Mouse (Mus musculus) gonadal fat pad, adult 2 months (tissue): ENCODE measurements around the gene Fbxw11. TPM values are rescaled to one million over a fixed set of nuclear protein-coding genes. Genes with fewer than 3 reads are reported as not detected.

Experiments
- DNase-seq: peaks from one replicate; pipeline ENCODE4 v3.0.0-alpha.2; 2012; ENCODE audit warnings: low read depth
- polyA plus RNA-seq: library from polyadenylated mRNA; depleted of rRNA; stranded (reverse); fragments of >200 nt; gene quantifications from 2 replicates; pipeline ENCODE4 v1.2.3, GENCODE M21; 2012; rRNA removed

Gene Fbxw11
- polyA plus RNA-seq, 1 experiment = 57.2 TPM

GRCm38 (mm10) chr11:32751863-32752594, 109.5 kb downstream of the Fbxw11 start:
- DNase-seq = no peak

GRCm38 (mm10) chr11:32752595-32752885, 110.0 kb downstream of the Fbxw11 start:
- DNase-seq = no peak

- DNase-seq = no peak
Measured at GRCm38 (mm10) chr11:32753358-32753757, 110.8 kb downstream of the Fbxw11 start.

GRCm38 (mm10) chr11:32762773-32763172, 120.2 kb downstream of the Fbxw11 start:
- DNase-seq = peak; percentile 37

GRCm38 (mm10) chr11:32767496-32768230, 125.1 kb downstream of the Fbxw11 start:
- DNase-seq = no peak

GRCm38 (mm10) chr11:32768642-32769343, 126.3 kb downstream of the Fbxw11 start:
- no peak for DNase-seq

GRCm38 (mm10) chr11:32780747-32781536, 138.4 kb downstream of the Fbxw11 start:
- no peak for DNase-seq

GRCm38 (mm10) chr11:32781633-32782404, 139.3 kb downstream of the Fbxw11 start:
- no peak for DNase-seq

- no peak for DNase-seq
Measured at GRCm38 (mm10) chr11:32782724-32783123, 140.2 kb downstream of the Fbxw11 start.

- peak; percentile 83 for DNase-seq
Measured at GRCm38 (mm10) chr11:32785591-32786147, 143.1 kb downstream of the Fbxw11 start.

GRCm38 (mm10) chr11:32786201-32786600, 143.7 kb downstream of the Fbxw11 start:
- DNase-seq = peak; percentile 97

- DNase-seq = no peak
Measured at GRCm38 (mm10) chr11:32794759-32795445, 152.4 kb downstream of the Fbxw11 start.

Other genes starting within 250 kb of the Fbxw11 start
- gene Ubtd2, start 187.4 kb upstream of the Fbxw11 start, polyA plus RNA-seq = 11.2 and 12.2 TPM in 2 replicates
- 0.50 and 0.74 TPM in 2 replicates for gene Efcab9, start 110.6 kb upstream of the Fbxw11 start, polyA plus RNA-seq
- gene Stk10, start 109.4 kb upstream of the Fbxw11 start, polyA plus RNA-seq = 8.3 and 8.4 TPM in 2 replicates
- gene Smim23, start 181.9 kb downstream of the Fbxw11 start, polyA plus RNA-seq = 0.66 and 1.0 TPM in 2 replicates